Mouse (Mus musculus): ENCODE measurements at regions not wholly inside any gene's neighbourhood (a gene's known extent, or its start where the extent isn't known, plus 50 kb on each side); places are given as distances from the start of the nearest gene placed in this dataset.
"Not testable (repeated sequence)": the region's sequence is repeated elsewhere in the genome, so short reads cannot be mapped to it uniquely, and the experiment has no call there.

GRCm38 (mm10) chr7:116738009-116738408, 233.8 kb downstream of the Nucb2 start:
- no peak overlapping the region for H3K4me3 ChIP-seq (replicated peaks)
- H3K9ac ChIP-seq, result no peak overlapping the region
- WGBS, result 92% methylated on average over 4 of the region's 4 CpGs
- H3K4me2 ChIP-seq (replicated peaks), result no peak overlapping the region
- no peaks in the 10 kb centered on the region for H3K27me3 ChIP-seq
- H3K9me3 ChIP-seq (replicated peaks), result no peaks in the 10 kb centered on the region
- H3K36me3 ChIP-seq, result no peaks in the 10 kb centered on the region
- H3K27ac ChIP-seq (replicated peaks), result no peak overlapping the region
- ATAC-seq (ENCODE audit: insufficient number of reproducible peaks, low FRiP score, low TSS enrichment, low read depth), result no peak
- no peaks in the 10 kb centered on the region for H3K4me1 ChIP-seq

GRCm38 (mm10) chr7:116754556-116754955, 250.4 kb downstream of the Nucb2 start:
- no peak overlapping the region for H3K4me2 ChIP-seq (replicated peaks)
- H3K9ac ChIP-seq, result no peak overlapping the region
- no peaks in the 10 kb centered on the region for H3K27me3 ChIP-seq
- no peaks in the 10 kb centered on the region for H3K9me3 ChIP-seq (replicated peaks)
- no peaks in the 10 kb centered on the region for H3K36me3 ChIP-seq
- H3K27ac ChIP-seq (replicated peaks), result no peak overlapping the region
- no peaks in the 10 kb centered on the region for H3K4me1 ChIP-seq
- H3K4me3 ChIP-seq (replicated peaks), result no peak overlapping the region
- no peak for ATAC-seq (ENCODE audit: insufficient number of reproducible peaks, low FRiP score, low TSS enrichment, low read depth)

GRCm38 (mm10) chr7:116792181-116792580, 288.0 kb downstream of the Nucb2 start:
- H3K4me1 ChIP-seq; H3K4me2 ChIP-seq (replicated peaks); H3K9me3 ChIP-seq (replicated peaks); H3K36me3 ChIP-seq; ATAC-seq (ENCODE audit: insufficient number of reproducible peaks, low FRiP score, low TSS enrichment, low read depth); H3K27ac ChIP-seq (replicated peaks); H3K4me3 ChIP-seq (replicated peaks); H3K9ac ChIP-seq; H3K27me3 ChIP-seq: not testable (repeated sequence)
- 94% methylated on average over 19 of the region's 19 CpGs for WGBS

- Histone ChIP-seq H3K4me2 (replicated peaks) (no peak overlapping the region), H3K9ac (no peak overlapping the region), H3K4me3 (replicated peaks) (no peak overlapping the region), H3K4me1 (no peaks in the 10 kb centered on the region), H3K27ac (replicated peaks) (no peak overlapping the region), H3K36me3 (no peaks in the 10 kb centered on the region), H3K9me3 (replicated peaks) (no peaks in the 10 kb centered on the region), H3K27me3 (no peaks in the 10 kb centered on the region)
- ATAC-seq (ENCODE audit: insufficient number of reproducible peaks, low FRiP score, low TSS enrichment, low read depth), result no peak
- WGBS, result 56% methylated on average over 3 of the region's 3 CpGs
Observed at GRCm38 (mm10) chr7:116808475-116808874, 304.3 kb downstream of the Nucb2 start.

GRCm38 (mm10) chr7:116816494-116816893, 312.3 kb downstream of the Nucb2 start:
- 79% methylated on average over 2 of the region's 2 CpGs for WGBS
- Histone ChIP-seq H3K4me3 (replicated peaks) (no peak overlapping the region), H3K27ac (replicated peaks) (no peak overlapping the region), H3K27me3 (no peaks in the 10 kb centered on the region), H3K36me3 (no peaks in the 10 kb centered on the region), H3K4me2 (replicated peaks) (no peak overlapping the region), H3K4me1 (no peaks in the 10 kb centered on the region), H3K9me3 (replicated peaks) (no peaks in the 10 kb centered on the region), H3K9ac (no peak overlapping the region)
- ATAC-seq (ENCODE audit: insufficient number of reproducible peaks, low FRiP score, low TSS enrichment, low read depth), result no peak

GRCm38 (mm10) chr7:116817991-116818390, 313.8 kb downstream of the Nucb2 start:
- 84% methylated on average over 7 of the region's 7 CpGs for WGBS
- ATAC-seq (ENCODE audit: insufficient number of reproducible peaks, low FRiP score, low TSS enrichment, low read depth), result no peak

GRCm38 (mm10) chr7:116820613-116821012, 316.4 kb downstream of the Nucb2 start:
- H3K4me2 ChIP-seq (replicated peaks), result no peak overlapping the region
- H3K27ac ChIP-seq (replicated peaks), result no peak overlapping the region
- 73% methylated on average over 5 of the region's 5 CpGs for WGBS
- no peaks in the 10 kb centered on the region for H3K4me1 ChIP-seq
- H3K36me3 ChIP-seq, result no peaks in the 10 kb centered on the region
- no peak overlapping the region for H3K4me3 ChIP-seq (replicated peaks)
- no peaks in the 10 kb centered on the region for H3K9me3 ChIP-seq (replicated peaks)
- ATAC-seq (ENCODE audit: insufficient number of reproducible peaks, low FRiP score, low TSS enrichment, low read depth), result no peak
- no peaks in the 10 kb centered on the region for H3K27me3 ChIP-seq
- H3K9ac ChIP-seq, result no peak overlapping the region

More at GRCm38 (mm10) chr7:116817991-116818390, 313.8 kb downstream of the Nucb2 start:
- H3K27me3 ChIP-seq, result no peaks in the 10 kb centered on the region
- no peak overlapping the region for H3K27ac ChIP-seq (replicated peaks)
- no peak overlapping the region for H3K4me3 ChIP-seq (replicated peaks)
- no peaks in the 10 kb centered on the region for H3K36me3 ChIP-seq
- no peak overlapping the region for H3K4me2 ChIP-seq (replicated peaks)
- H3K9ac ChIP-seq, result no peak overlapping the region
- H3K9me3 ChIP-seq (replicated peaks), result no peaks in the 10 kb centered on the region
- no peaks in the 10 kb centered on the region for H3K4me1 ChIP-seq

- no peaks in the 10 kb centered on the region for H3K27me3 ChIP-seq
- 54% methylated on average over 3 of the region's 3 CpGs for WGBS
- no peak overlapping the region for H3K4me2 ChIP-seq (replicated peaks)
- H3K36me3 ChIP-seq, result no peaks in the 10 kb centered on the region
- no peak for ATAC-seq (ENCODE audit: insufficient number of reproducible peaks, low FRiP score, low TSS enrichment, low read depth)
- no peak overlapping the region for H3K9ac ChIP-seq
- no peaks in the 10 kb centered on the region for H3K4me1 ChIP-seq
- H3K27ac ChIP-seq (replicated peaks), result no peak overlapping the region
- no peaks in the 10 kb centered on the region for H3K9me3 ChIP-seq (replicated peaks)
- no peak overlapping the region for H3K4me3 ChIP-seq (replicated peaks)
Observed at GRCm38 (mm10) chr7:116842894-116843293, 338.7 kb downstream of the Nucb2 start.

- H3K4me1 ChIP-seq, result no peaks in the 10 kb centered on the region
- H3K9ac ChIP-seq, result no peak overlapping the region
- no peaks in the 10 kb centered on the region for H3K36me3 ChIP-seq
- no peak overlapping the region for H3K27ac ChIP-seq (replicated peaks)
- H3K27me3 ChIP-seq, result no peaks in the 10 kb centered on the region
- H3K4me2 ChIP-seq (replicated peaks), result no peak overlapping the region
- H3K9me3 ChIP-seq (replicated peaks), result no peaks in the 10 kb centered on the region
- no peak for ATAC-seq (ENCODE audit: insufficient number of reproducible peaks, low FRiP score, low TSS enrichment, low read depth)
- WGBS, result 75% methylated on average over 17 of the region's 17 CpGs
- H3K4me3 ChIP-seq (replicated peaks), result no peak overlapping the region
Observed at GRCm38 (mm10) chr7:116847846-116848730, 343.9 kb downstream of the Nucb2 start.

- WGBS, result 85% methylated on average over 3 of the region's 3 CpGs
- Histone ChIP-seq H3K9me3 (replicated peaks) (no peaks in the 10 kb centered on the region), H3K27ac (replicated peaks) (no peak overlapping the region), H3K4me2 (replicated peaks) (no peak overlapping the region), H3K9ac (no peak overlapping the region), H3K4me1 (no peaks in the 10 kb centered on the region), H3K27me3 (no peaks in the 10 kb centered on the region), H3K36me3 (no peaks in the 10 kb centered on the region), H3K4me3 (replicated peaks) (no peak overlapping the region)
- no peak for ATAC-seq (ENCODE audit: insufficient number of reproducible peaks, low FRiP score, low TSS enrichment, low read depth)
Observed at GRCm38 (mm10) chr7:116853351-116853750, 349.2 kb downstream of the Nucb2 start.

- H3K4me3 ChIP-seq (replicated peaks), result no peak overlapping the region
- H3K4me2 ChIP-seq (replicated peaks), result no peak overlapping the region
- no peak overlapping the region for H3K27ac ChIP-seq (replicated peaks)
- H3K27me3 ChIP-seq, result no peaks in the 10 kb centered on the region
- H3K36me3 ChIP-seq, result no peaks in the 10 kb centered on the region
- no peaks in the 10 kb centered on the region for H3K4me1 ChIP-seq
- no peaks in the 10 kb centered on the region for H3K9me3 ChIP-seq (replicated peaks)
- ATAC-seq (ENCODE audit: insufficient number of reproducible peaks, low FRiP score, low TSS enrichment, low read depth), result no peak
- no peak overlapping the region for H3K9ac ChIP-seq
- 73% methylated on average over 5 of the region's 5 CpGs for WGBS
Observed at GRCm38 (mm10) chr7:116857141-116857540, 353.0 kb downstream of the Nucb2 start.

- 75% methylated on average over 4 of the region's 4 CpGs for WGBS
- H3K9me3 ChIP-seq (replicated peaks), result no peaks in the 10 kb centered on the region
Observed at GRCm38 (mm10) chr7:116857744-116858143, 353.6 kb downstream of the Nucb2 start.

More at GRCm38 (mm10) chr7:116857744-116858143, 353.6 kb downstream of the Nucb2 start:
- ATAC-seq (ENCODE audit: insufficient number of reproducible peaks, low FRiP score, low TSS enrichment, low read depth), result no peak
- Histone ChIP-seq H3K27ac (replicated peaks) (no peak overlapping the region), H3K9ac (no peak overlapping the region), H3K36me3 (no peaks in the 10 kb centered on the region), H3K4me3 (replicated peaks) (no peak overlapping the region), H3K27me3 (no peaks in the 10 kb centered on the region), H3K4me2 (replicated peaks) (no peak overlapping the region), H3K4me1 (no peaks in the 10 kb centered on the region)

Measured in embryonic facial prominence, embryonic 15.5 days (tissue).